Mouse (Mus musculus) hindbrain, embryonic 11.5 days (tissue): ENCODE measurements at regions not wholly inside any gene's neighbourhood (a gene's known extent, or its start where the extent isn't known, plus 50 kb on each side); places are given as distances from the start of the nearest gene placed in this dataset.
A peak's percentile ranks its signal among the peaks of the same experiment; 100 is the strongest.

Experiments used
- ATAC-seq: fragments of 200-750 bp; cut with Nextera tagmentation; 2 replicates; pipeline ENCODE4 v1.8.0; 2017; ENCODE audit warnings: mild to moderate bottlenecking, moderate TSS enrichment, moderate library complexity; ENCODE audit not compliant: low FRiP score
- DNase-seq: peaks from one replicate; pipeline ENCODE4 v3.0.0-alpha.2; 2015; ENCODE audit warnings: low spot score
- H3K27ac ChIP-seq: fragments of 300-500 bp; sonication (generic); 2 replicates; pipeline ENCODE4 v1.5.1; 2014; ENCODE audit warnings: mild to moderate bottlenecking, low read depth, low read length
- H3K27me3 ChIP-seq: fragments of 300-500 bp; sonication (generic); 2 replicates; pipeline ENCODE4 v1.6.1; 2014; ENCODE audit warnings: mild to moderate bottlenecking, low read length, moderate library complexity, mixed read lengths; ENCODE audit not compliant: control insufficient read depth, insufficient read depth
- H3K36me3 ChIP-seq: fragments of 300-500 bp; sonication (generic); 2 replicates; pipeline ENCODE4 v1.6.1; 2014; ENCODE audit warnings: mild to moderate bottlenecking, low read length, moderate library complexity, mixed read lengths; ENCODE audit not compliant: control insufficient read depth, insufficient read depth
- H3K4me1 ChIP-seq: fragments of 300-500 bp; sonication (generic); replicated peaks from 2 replicates; pipeline ENCODE4 v1.6.1; 2014; ENCODE audit warnings: low read length, mixed read lengths; ENCODE audit not compliant: control insufficient read depth, insufficient read depth
- H3K4me2 ChIP-seq: fragments of 300-500 bp; sonication (generic); replicated peaks from 2 replicates; pipeline ENCODE4 v1.6.1; 2014; ENCODE audit warnings: mild to moderate bottlenecking, low read depth, low read length
- H3K4me3 ChIP-seq: fragments of 300-500 bp; sonication (generic); 2 replicates; pipeline ENCODE4 v1.5.1; 2014; ENCODE audit warnings: low read depth, low read length
- H3K9ac ChIP-seq: fragments of 300-500 bp; sonication (generic); 2 replicates; pipeline ENCODE4 v1.6.1; 2014; ENCODE audit warnings: low read depth, low read length
- H3K9me3 ChIP-seq: fragments of 300-500 bp; sonication (generic); 2 replicates; pipeline ENCODE4 v1.6.1; 2016; ENCODE audit warnings: low read length; ENCODE audit not compliant: control insufficient read depth
- WGBS: fragments of 180-500 bp; shearing (Covaris S2); extraction: QIAGEN DNeasy Blood & Tissue Kit; methylation state at CpG from one replicate; pipeline ENCODE4 v1.1.7; 2014; 5-methylcytosine and 5-hydroxymethylcytosine counted together

DNA sequence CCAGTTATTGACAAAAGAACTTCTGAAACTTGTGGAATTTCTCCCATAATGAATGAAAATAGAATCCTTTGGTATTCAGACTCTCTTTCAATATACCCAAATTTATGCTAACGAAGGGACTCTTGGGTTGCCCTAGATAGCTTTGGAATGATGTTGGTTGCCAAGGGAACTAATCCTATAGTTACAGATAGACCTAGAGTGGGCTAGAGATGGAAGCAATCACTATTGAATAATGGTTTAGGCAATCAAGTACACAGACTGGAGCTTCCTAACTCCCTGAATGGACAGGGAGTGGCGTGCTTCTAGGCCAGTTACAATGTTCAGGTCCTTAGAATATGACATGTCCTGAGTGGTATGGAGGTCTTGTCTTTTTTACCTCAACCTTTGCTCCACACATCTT is 354.3 kb upstream of the Tmpo start:
- H3K36me3 ChIP-seq, result no peaks in the 10 kb centered on the region
- no peak overlapping the region for H3K9ac ChIP-seq
- no peak overlapping the region for H3K4me3 ChIP-seq
- no peaks in the 10 kb centered on the region for H3K27me3 ChIP-seq
- H3K27ac ChIP-seq, result no peak overlapping the region
- 75% methylated on average over 2 of the region's 2 CpGs for WGBS
- H3K4me1 ChIP-seq, result no peaks in the 10 kb centered on the region
- no peak overlapping the region for H3K4me2 ChIP-seq
- no peaks in the 10 kb centered on the region for H3K9me3 ChIP-seq
- no peak for ATAC-seq
- no peak for DNase-seq

DNA sequence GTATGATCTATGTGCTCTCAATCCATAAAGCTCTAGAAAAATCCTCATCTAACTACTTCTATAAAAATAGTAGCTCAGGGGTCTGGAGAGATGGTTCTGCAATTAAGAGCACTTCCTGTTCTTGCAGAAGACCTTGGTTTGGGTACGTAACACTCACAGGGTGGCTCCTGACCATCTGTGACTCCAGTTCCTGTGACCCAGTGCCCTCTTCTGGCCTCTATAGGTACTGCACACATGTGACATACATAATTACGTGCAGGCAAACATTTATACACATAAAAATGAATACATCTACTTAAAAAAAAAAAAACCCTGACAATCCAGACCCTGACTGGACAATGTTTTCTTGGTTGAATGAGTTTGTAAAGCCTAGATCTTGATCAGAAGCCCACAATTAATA is 347.2 kb upstream of the Tmpo start:
- 77% methylated on average over 2 of the region's 2 CpGs for WGBS
- no peaks in the 10 kb centered on the region for H3K4me1 ChIP-seq

DNA sequence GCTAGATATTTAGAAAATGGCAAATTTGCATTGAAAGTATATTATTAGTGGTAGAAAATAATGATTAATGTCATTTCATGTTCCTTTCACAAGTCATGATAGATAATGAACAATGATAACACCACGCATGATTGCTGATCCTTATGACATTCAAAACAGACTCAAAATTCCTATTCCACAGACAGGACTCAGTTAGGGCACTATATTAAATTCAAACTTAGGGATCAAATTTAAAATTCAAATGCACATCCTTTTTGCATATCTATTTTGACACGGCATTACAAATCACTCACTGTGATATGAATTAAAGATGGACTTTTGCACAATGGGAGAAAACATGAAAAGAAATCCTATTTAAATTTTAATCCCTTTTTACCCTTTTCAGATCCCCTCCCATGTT is 340.1 kb upstream of the Tmpo start:
- H3K36me3 ChIP-seq, result no peaks in the 10 kb centered on the region
- no peak overlapping the region for H3K9ac ChIP-seq
- H3K4me1 ChIP-seq, result no peaks in the 10 kb centered on the region
- H3K27ac ChIP-seq, result no peak overlapping the region
- H3K4me2 ChIP-seq, result no peak overlapping the region
- H3K9me3 ChIP-seq, result no peaks in the 10 kb centered on the region
- no peak for DNase-seq
- no peak overlapping the region for H3K4me3 ChIP-seq
- no peaks in the 10 kb centered on the region for H3K27me3 ChIP-seq
- no peak for ATAC-seq
- 66% methylated on average over 2 of the region's 2 CpGs for WGBS

More for the DNA sequence above, 347.2 kb upstream of the Tmpo start:
- H3K4me2 ChIP-seq, result no peak overlapping the region
- H3K9ac ChIP-seq, result no peak overlapping the region
- DNase-seq (no peak), ATAC-seq (no peak)
- H3K27ac ChIP-seq, result no peak overlapping the region
- H3K9me3 ChIP-seq, result 0 out of 2 replicates have a peak, but pooled peaks cover 3% of the 10 kb centered on the region
- no peaks in the 10 kb centered on the region for H3K36me3 ChIP-seq
- no peak overlapping the region for H3K4me3 ChIP-seq
- H3K27me3 ChIP-seq, result no peaks in the 10 kb centered on the region

DNA sequence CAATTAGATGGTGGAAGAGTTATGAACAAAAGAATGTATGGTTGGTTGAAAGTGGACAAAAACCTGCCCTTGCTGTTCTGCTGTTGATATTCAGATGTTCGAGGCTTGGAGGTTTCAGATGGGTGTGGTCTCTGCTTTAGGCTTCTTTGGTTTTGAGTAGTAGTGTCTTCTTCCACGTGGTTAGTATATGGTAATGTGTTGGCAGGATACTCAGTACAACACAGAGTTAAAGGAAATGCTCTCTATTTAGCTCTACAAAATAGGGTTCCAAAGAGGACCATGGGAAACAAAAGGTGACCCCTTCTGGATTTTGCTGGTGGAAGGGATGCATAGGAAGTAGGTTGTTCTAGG is 333.9 kb upstream of the Tmpo start:
- Histone ChIP-seq H3K27me3 (no peaks in the 10 kb centered on the region), H3K4me1 (no peaks in the 10 kb centered on the region), H3K9ac (no peak overlapping the region), H3K4me2 (no peak overlapping the region), H3K4me3 (no peak overlapping the region), H3K27ac (no peak overlapping the region), H3K36me3 (no peaks in the 10 kb centered on the region), H3K9me3 (no peaks in the 10 kb centered on the region)
- DNase-seq (no peak), ATAC-seq (no peak)
- WGBS, result 69% methylated on average over 2 of the region's 2 CpGs

DNA sequence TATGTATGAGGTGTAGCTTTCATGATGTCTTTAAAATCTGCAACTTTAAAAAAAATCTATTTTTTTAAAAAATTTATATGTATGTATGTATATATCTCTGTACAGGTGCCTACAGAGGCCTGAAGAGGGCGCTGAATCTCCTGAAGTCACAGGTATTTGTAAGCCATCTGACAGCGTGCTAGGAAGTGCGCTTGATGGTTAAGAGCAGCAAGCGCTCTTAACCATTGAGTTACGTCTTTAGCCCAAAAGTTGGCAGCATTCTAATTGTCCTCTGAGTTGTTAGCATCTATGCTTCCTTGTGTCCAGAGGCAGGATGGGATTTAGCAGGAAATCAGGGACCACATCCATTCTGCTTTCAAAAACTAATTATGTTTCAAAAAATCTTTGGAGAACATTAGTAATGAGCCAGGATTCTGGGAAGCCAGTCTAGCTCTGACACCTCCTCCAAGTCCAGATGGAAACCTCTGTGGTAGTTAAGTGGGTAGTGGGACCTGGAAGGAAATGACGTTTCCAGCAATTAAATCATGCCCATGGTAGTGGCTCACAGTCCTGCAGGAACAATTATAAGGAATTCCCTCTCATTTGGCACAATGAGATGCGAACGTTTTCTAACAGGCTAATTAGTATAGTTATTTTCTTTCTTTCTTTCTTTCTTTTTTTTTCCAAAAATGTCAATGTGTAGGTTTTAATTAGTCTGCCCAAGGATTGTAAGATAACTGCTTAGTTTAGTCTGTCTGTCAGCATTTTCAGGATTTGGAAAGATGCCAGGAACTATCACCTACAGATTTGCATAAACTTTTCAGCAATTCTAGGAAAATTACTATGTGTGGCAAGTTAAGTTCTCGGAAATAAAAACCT is 333.3 kb upstream of the Tmpo start:
- no peak overlapping the region for H3K27ac ChIP-seq
- no peaks in the 10 kb centered on the region for H3K9me3 ChIP-seq
- H3K4me2 ChIP-seq, result no peak overlapping the region
- DNase-seq, result no peak
- no peak overlapping the region for H3K4me3 ChIP-seq
- H3K27me3 ChIP-seq, result no peaks in the 10 kb centered on the region
- H3K9ac ChIP-seq, result no peak overlapping the region
- no peak for ATAC-seq
- 89% methylated on average over 9 of the region's 9 CpGs for WGBS
- no peaks in the 10 kb centered on the region for H3K4me1 ChIP-seq
- H3K36me3 ChIP-seq, result no peaks in the 10 kb centered on the region

DNA sequence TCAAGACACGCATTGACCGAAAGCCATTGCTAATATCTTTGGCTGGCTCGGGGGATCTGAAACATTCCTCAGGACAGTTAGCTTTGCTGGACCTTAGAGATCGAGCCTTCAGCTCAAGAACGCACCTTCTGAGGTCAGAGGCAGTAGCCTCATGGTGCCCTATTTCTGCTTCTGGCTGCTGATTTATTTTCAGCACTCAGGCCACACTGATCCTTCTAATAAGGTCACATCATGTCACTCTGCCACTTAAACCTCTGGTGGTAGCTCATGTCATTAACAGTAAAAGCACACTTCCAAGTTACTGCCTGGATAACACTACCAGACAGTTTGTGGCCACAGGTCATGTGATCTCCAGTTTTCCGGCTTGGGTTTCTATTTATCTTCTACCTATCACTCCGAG is 325.9 kb upstream of the Tmpo start:
- H3K4me1 ChIP-seq, result no peaks in the 10 kb centered on the region
- no peak overlapping the region for H3K4me3 ChIP-seq
- no peak overlapping the region for H3K9ac ChIP-seq
- H3K27ac ChIP-seq, result no peak overlapping the region
- H3K9me3 ChIP-seq, result no peaks in the 10 kb centered on the region
- DNase-seq (no peak), ATAC-seq (no peak)
- no peaks in the 10 kb centered on the region for H3K27me3 ChIP-seq
- WGBS, result 90% methylated on average over 7 of the region's 7 CpGs
- no peaks in the 10 kb centered on the region for H3K36me3 ChIP-seq
- no peak overlapping the region for H3K4me2 ChIP-seq

DNA sequence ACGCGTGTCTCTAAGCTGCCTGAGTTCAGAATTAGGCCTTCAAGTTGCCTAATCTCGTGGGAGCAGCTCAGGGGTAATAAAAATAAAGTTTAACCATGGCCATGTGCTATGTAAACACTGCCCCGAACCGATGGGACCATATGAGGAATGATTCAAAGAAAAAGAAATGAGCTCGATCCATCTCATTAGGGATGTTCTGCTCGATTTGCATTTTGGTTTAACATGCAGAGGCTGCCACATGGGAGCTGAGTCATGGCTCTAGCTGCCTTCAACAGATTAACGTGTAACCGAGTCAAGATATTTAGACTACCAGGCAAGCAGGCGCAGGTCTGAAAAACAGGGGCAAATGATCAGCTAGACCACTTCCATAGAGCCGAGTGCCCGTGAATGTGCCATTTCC is 323.8 kb upstream of the Tmpo start:
- Histone ChIP-seq H3K4me2 (no peak overlapping the region), H3K9me3 (no peaks in the 10 kb centered on the region), H3K4me1 (no peaks in the 10 kb centered on the region), H3K36me3 (no peaks in the 10 kb centered on the region), H3K9ac (no peak overlapping the region), H3K27ac (no peak overlapping the region), H3K27me3 (no peaks in the 10 kb centered on the region), H3K4me3 (no peak overlapping the region)
- ATAC-seq, result no peak
- 77% methylated on average over 12 of the region's 12 CpGs for whole genome bisulfite sequencing
- peak; percentile 7 for DNase-seq

DNA sequence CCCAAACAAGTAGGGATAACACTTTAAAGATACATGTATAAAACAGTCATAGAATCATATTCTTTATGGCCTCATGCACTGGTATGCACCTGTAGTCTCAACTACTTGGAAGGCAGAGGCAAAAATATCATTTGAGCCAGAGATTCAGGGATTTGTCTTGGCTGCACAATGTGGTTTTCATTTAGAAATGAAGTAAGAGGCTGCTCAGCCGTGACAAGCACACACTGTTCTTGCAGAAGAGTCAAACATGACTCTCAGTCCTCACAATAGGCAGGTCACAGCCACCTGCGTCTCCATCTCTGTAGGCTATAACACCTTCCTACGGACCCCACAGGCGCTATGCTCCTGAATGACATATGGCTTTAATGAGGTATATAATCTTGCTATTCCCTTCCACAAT is 317.4 kb upstream of the Tmpo start:
- H3K9me3 ChIP-seq, result no peaks in the 10 kb centered on the region
- H3K4me1 ChIP-seq, result no peaks in the 10 kb centered on the region
- DNase-seq, result no peak
- ATAC-seq, result no peak
- no peak overlapping the region for H3K4me2 ChIP-seq
- H3K27ac ChIP-seq, result no peak overlapping the region
- H3K9ac ChIP-seq, result no peak overlapping the region
- WGBS, result 77% methylated on average over 4 of the region's 4 CpGs
- H3K27me3 ChIP-seq, result no peaks in the 10 kb centered on the region
- no peak overlapping the region for H3K4me3 ChIP-seq
- no peaks in the 10 kb centered on the region for H3K36me3 ChIP-seq

DNA sequence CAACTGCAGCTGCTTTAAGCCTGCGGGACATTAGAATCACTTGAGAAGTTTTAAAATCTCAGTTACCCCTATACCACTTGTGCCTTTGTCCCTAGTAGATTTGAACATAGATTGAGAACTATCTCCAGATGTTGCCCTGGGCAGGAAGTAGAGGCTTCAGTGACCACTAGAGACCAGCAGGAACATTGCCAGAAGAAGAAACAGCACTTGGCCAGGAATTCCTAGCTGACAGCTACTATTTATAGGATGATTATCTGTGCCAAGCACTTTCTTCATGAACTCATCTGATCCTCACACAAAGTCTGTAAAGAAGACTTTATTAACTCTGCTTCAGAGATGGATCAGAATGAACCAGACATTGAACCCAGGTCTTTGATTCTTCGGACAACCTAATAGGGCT is 283.6 kb upstream of the Tmpo start:
- H3K4me1 ChIP-seq, result no peaks in the 10 kb centered on the region
- H3K36me3 ChIP-seq, result no peaks in the 10 kb centered on the region
- H3K4me3 ChIP-seq, result no peak overlapping the region
- no peaks in the 10 kb centered on the region for H3K27me3 ChIP-seq
- 92% methylated on average over 2 of the region's 2 CpGs for WGBS
- no peak overlapping the region for H3K9ac ChIP-seq
- H3K4me2 ChIP-seq, result no peak overlapping the region
- DNase-seq (no peak), ATAC-seq (no peak)
- no peak overlapping the region for H3K27ac ChIP-seq
- no peaks in the 10 kb centered on the region for H3K9me3 ChIP-seq
